In genomic region chr5:71700468-71701272, GRCm38 (mm10) we compare ENCODE assay signal across 10 mouse cellular contexts. TPM values are rescaled to one million over a fixed set of nuclear protein-coding genes. Genes with fewer than 3 reads are reported as not detected.
DNase-seq lines count a peak whose midpoint lies in the region; ATAC-seq lines count a peak whose summit lies in the region.
"Had no signal": no experiment of that assay in that cellular context is flagged by ENCODE, and none has a peak within 500 bp of the region (broad histone marks: within the 10 kb centered on the region; RNA-seq: fewer than 3 reads in every experiment).

No protein-coding gene starts in this region.

- 2% methylated on average over 46 of the region's 46 CpGs for WGBS in forebrain, embryonic 16.5 days
- WGBS in lung, embryonic 15.5 days, result under 1% methylated on average over 46 of the region's 46 CpGs

- peak; percentile 59 for DNase-seq in ES-CJ7 (ENCODE audit: low read depth, low spot score)
- DNase-seq in cerebellum, adult 18-20 months, result peak; percentile 60 to 66
- peak; percentile 49 for DNase-seq in heart, postnatal 4 days
- DNase-seq in layer of hippocampus, postnatal 10 days (ENCODE audit: low spot score in 2 of 2), result peak; percentile 67 to 82
- DNase-seq in retina, postnatal 1 day, result peak; percentile 76
- DNase-seq in thymus, postnatal 36 days, result no peak

- H3K36me3 ChIP-seq in forebrain, embryonic 16.5 days (ENCODE audit: control insufficient read depth, insufficient read depth), result no peaks in the 10 kb centered on the region
- no peaks in the 10 kb centered on the region for H3K36me3 ChIP-seq in lung, embryonic 15.5 days

- H3K27me3 ChIP-seq in forebrain, embryonic 16.5 days (replicated peaks; ENCODE audit: control insufficient read depth, insufficient read depth, low read length), result no peaks in the 10 kb centered on the region
- H3K27me3 ChIP-seq in lung, embryonic 15.5 days, result peaks cover 20% of the 10 kb centered on the region

- H3K4me3 ChIP-seq in forebrain, embryonic 16.5 days (replicated peaks; ENCODE audit: low read length), result peak overlapping the region; percentile 52
- peak overlapping the region; percentile 46 for H3K4me3 ChIP-seq in lung, embryonic 15.5 days

- peak overlapping the region; percentile 39; the same call in 1 of the 2 replicates for H3K27ac ChIP-seq in forebrain, embryonic 16.5 days (ENCODE audit: low read length)
- no peak overlapping the region for H3K27ac ChIP-seq in lung, embryonic 15.5 days

- no peaks in the 10 kb centered on the region for H3K9me3 ChIP-seq in forebrain, embryonic 16.5 days (ENCODE audit: control insufficient read depth, low read length)
- H3K9me3 ChIP-seq in lung, embryonic 15.5 days, result no peaks in the 10 kb centered on the region

- H3K4me2 ChIP-seq in forebrain, embryonic 16.5 days (ENCODE audit: low read length), result peak overlapping the region; percentile 81
- peak overlapping the region; percentile 85 for H3K4me2 ChIP-seq in lung, embryonic 15.5 days

- peak overlapping the region; percentile 45 for H3K9ac ChIP-seq in forebrain, embryonic 16.5 days (replicated peaks; ENCODE audit: low read depth, low read length)
- H3K9ac ChIP-seq in lung, embryonic 15.5 days, result peak overlapping the region; percentile 36

- ATAC-seq in forebrain, embryonic 16.5 days, result peak; percentile 93
- peak; percentile 91 for ATAC-seq in lung, embryonic 15.5 days (ENCODE audit: borderline replicate concordance, extremely low read depth, low FRiP score, low TSS enrichment)

- peaks cover 7% of the 10 kb centered on the region for H3K4me1 ChIP-seq in forebrain, embryonic 16.5 days (replicated peaks; ENCODE audit: control insufficient read depth, insufficient read depth, low read length)
- peaks cover 4% of the 10 kb centered on the region; the same call in 1 of the 2 replicates for H3K4me1 ChIP-seq in lung, embryonic 15.5 days

RNA-seq across cellular contexts. Expression of gene Gabra4, which starts 42.6 kb away (rescaled TPM):
- polyA plus RNA-seq in forebrain, embryonic 16.5 days (2015; fragmentation: Nextera tagmentation; extraction: Ambion mirVana), result 16.4 and 23.4 TPM in 2 replicates
- under 1 TPM; 0.31 to 0.59 TPM for total RNA-seq in heart, postnatal 4 days (2021)
- 10 to 100 TPM; 43.0 to 46.9 TPM for total RNA-seq in layer of hippocampus, postnatal 10 days (2021)
- 1.9 and 2.9 TPM in 2 replicates for polyA plus RNA-seq in lung, embryonic 15.5 days (2015; fragmentation: Nextera tagmentation; extraction: Ambion mirVana)
- total RNA-seq: MEL; neutrophil, adult 5-6 weeks had no signal

RNA-seq across cellular contexts. Expression of gene Gabrb1, which starts 42.8 kb away (rescaled TPM):
- polyA plus RNA-seq in forebrain, embryonic 16.5 days (2015; fragmentation: Nextera tagmentation; extraction: Ambion mirVana), result 19.1 and 24.8 TPM in 2 replicates
- total RNA-seq in heart, postnatal 4 days (2021), result under 1 TPM; 0.14 to 0.38 TPM
- 100 to 1,000 TPM in 1 of 2 experiments, 10 to 100 TPM in 1; 99.4 to 104 TPM for total RNA-seq in layer of hippocampus, postnatal 10 days (2021)
- polyA plus RNA-seq in lung, embryonic 15.5 days (2015; fragmentation: Nextera tagmentation; extraction: Ambion mirVana), result 0.14 and 0.26 TPM in 2 replicates
- total RNA-seq: MEL had no signal

Comparison
In these comparisons a context has a peak if more than half of its experiments do, and no peak if none do; other contexts are left out.
1. DNase-seq: peak in ES-CJ7 (single experiment), cerebellum, adult 18-20 months (2 of 2), heart, postnatal 4 days (single experiment), layer of hippocampus, postnatal 10 days (2 of 2) and retina, postnatal 1 day (single experiment); none in thymus, postnatal 36 days (0 of 2).
2. RNA of gene Gabra4, which starts 42.6 kb away (total RNA-seq): 43.0 to 46.9 TPM in layer of hippocampus, postnatal 10 days; 0.31 to 0.59 TPM in heart, postnatal 4 days; every median in the first group is over 10 times any median in the second.
3. RNA of gene Gabrb1, which starts 42.8 kb away (total RNA-seq): 99.4 to 104 TPM in layer of hippocampus, postnatal 10 days; 0.14 to 0.38 TPM in heart, postnatal 4 days; every median in the first group is over 10 times any median in the second.